Mouse (Mus musculus) liver, embryonic 14.5 days (tissue): Measurements from ENCODE around the gene Erich6.
"Not testable (repeated sequence)": the region's sequence is repeated elsewhere in the genome, so short reads cannot be mapped to it uniquely, and the experiment has no call there.

Experiments used
- CTCF ChIP-seq: IDR thresholded peaks from 2 replicates; pipeline ENCODE4 v1.5.1; 2016; ENCODE audit warnings: antibody characterized with exemption, low read depth, control low read depth
- EP300 ChIP-seq: IDR thresholded peaks from 2 replicates; pipeline ENCODE4 v1.6.1; 2016; ENCODE audit warnings: antibody characterized with exemption, low read depth

- not testable (repeated sequence) for TF ChIP-seq CTCF, EP300
These were observed 46.5 kb downstream of the Erich6 start for GRCm38 (mm10) chr3:58590544-58590943.
